Mouse (Mus musculus) CH12.LX (cell line): ENCODE data around the gene Tmem88b.

ENCODE experiments used
- CTCF ChIP-seq, 2 experiments: IDR thresholded peaks in 1 of 2; conservative IDR thresholded peaks in 1 of 2; 2 replicates each; pipeline ENCODE4 v1.5.1; 2011 to 2012; ENCODE audit warnings: low read depth in 2 of 2, low read length in 2 of 2, improper control_type of control experiment in 1 of 2, inconsistent platforms in 1 of 2, mild to moderate bottlenecking in 1 of 2, moderate library complexity in 1 of 2
- EP300 ChIP-seq: IDR thresholded peaks from 2 replicates; pipeline ENCODE4 v1.6.1; 2011; ENCODE audit warnings: low read length, improper control_type of control experiment
- MAFK ChIP-seq: IDR thresholded peaks from 2 replicates; pipeline ENCODE4 v1.6.1; 2011; ENCODE audit warnings: low read length, improper control_type of control experiment; ENCODE audit not compliant: insufficient replicate concordance
- POLR2A ChIP-seq: IDR thresholded peaks from 2 replicates; pipeline ENCODE4 v1.6.1; 2011; ENCODE audit warnings: low read depth, mild to moderate bottlenecking, improper control_type of control experiment, low read length
- RCOR1 ChIP-seq: conservative IDR thresholded peaks from 2 replicates; pipeline ENCODE4 v1.6.1; 2012; ENCODE audit warnings: low read depth, mild to moderate bottlenecking, inconsistent platforms, low read length, improper control_type of control experiment
- SIN3A ChIP-seq: IDR thresholded peaks from 2 replicates; pipeline ENCODE4 v1.6.1; 2012; ENCODE audit warnings: low read length, improper control_type of control experiment, inconsistent platforms
- USF2 ChIP-seq: conservative IDR thresholded peaks from 2 replicates; pipeline ENCODE4 v1.6.1; 2011; ENCODE audit warnings: low read depth, low read length, improper control_type of control experiment
- ZC3H11A ChIP-seq: IDR thresholded peaks from 2 replicates; pipeline ENCODE4 v1.6.1; 2012; ENCODE audit warnings: low read depth, mild to moderate bottlenecking, inconsistent platforms, low read length, improper control_type of control experiment
- ZKSCAN1 ChIP-seq: IDR thresholded peaks from 2 replicates; pipeline ENCODE4 v1.6.1; 2012; ENCODE audit warnings: low read depth, inconsistent platforms, low read length, improper control_type of control experiment, borderline replicate concordance

- TF ChIP-seq CTCF (conservative IDR thresholded peaks at IDR 0.05 in 1 of 2, IDR thresholded peaks at IDR 0.05 in 1 of 2; ENCODE audit: low read depth in 2 of 2, low read length in 2 of 2) (no peak), ZC3H11A (no peak), MAFK (no peak), USF2 (no peak), SIN3A (no peak), EP300 (no peak), POLR2A (no peak), RCOR1 (no peak), ZKSCAN1 (no peak)
Measured at GRCm38 (mm10) chr4:155830596-155830995, 44.9 kb upstream of the Tmem88b start.
